Mouse (Mus musculus) spleen, adult 18-20 months (tissue): ENCODE data around the gene Cirbp.

Experiments
- DNase-seq, 2 experiments: peaks; one replicate each; pipeline ENCODE4 v3.0.0; 2022; ENCODE audit warnings: mixed read lengths in 2 of 2

Cirbp gene

GRCm38 (mm10) chr10:80138553-80139438 is 27.0 kb upstream of the Cirbp start, which contains the start of gene Atp5d:
TSS of gene Atp5d (plus strand) at chr10:80138632.
- DNase-seq: peak in 1 of 2 experiments; percentile 46

DNA sequence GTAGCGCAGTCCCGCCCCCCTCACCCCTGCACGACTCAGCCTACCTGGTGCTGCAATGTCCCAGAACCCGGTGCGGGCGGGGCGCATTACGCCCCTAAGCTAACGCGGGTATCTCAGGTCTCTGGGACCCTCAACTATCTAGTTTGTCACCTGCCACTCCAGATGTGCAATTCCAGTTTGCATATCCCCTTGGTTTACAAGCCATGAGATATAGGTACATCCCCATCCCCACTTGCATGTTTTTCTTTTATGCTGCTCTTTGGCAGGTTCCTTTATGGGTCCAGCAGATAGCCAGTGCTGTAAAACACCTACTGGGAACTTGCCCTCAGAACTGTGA is 26.4 kb upstream of the Cirbp start:
- DNase-seq: no peak

GRCm38 (mm10) chr10:80139975-80140665 is 25.7 kb upstream of the Cirbp start:
- DNase-seq: no peak

DNA sequence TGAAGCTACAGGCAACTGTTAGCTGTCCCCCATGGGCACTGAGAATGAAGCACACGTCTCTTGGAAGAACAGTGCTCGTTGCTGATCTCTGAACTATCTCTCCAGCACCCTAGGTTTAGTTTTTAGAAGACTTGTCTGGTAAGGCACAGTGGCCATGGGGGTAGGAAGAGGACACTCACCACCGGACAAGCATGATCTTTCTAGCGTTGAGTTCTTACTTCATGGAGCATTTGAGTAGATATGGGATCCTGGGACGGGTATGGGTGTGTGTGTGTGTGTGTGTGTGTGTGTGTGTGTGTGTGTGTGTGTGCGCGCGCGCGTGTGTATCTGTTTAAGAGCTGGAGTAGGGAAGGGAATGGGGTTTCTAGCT is 25.1 kb upstream of the Cirbp start, which contains the start of gene Cbarp:
TSS of gene Cbarp (minus strand) at position 170 of the 370 bp plus-strand sequence.
- no peak for DNase-seq

DNA sequence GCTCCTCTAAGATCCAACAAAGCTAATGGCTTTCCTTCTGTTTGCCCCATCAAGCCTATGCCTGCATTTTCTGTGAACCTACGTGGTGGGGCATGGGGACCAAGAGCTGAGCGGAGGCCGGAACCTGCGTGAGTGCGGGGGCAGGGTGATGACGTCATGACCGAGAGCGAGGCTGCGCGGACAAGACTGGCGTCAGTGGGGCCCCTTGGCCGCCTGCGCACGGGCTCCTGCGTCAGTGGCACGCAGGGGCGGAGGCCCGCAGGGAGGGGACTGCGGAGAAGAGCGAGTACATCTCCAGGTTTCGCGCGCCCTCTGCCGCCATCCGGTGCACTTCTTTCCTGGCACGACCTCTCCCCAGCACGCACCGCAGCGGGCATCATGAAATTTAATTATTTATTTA is 24.5 kb upstream of the Cirbp start:
- peak; percentile 93 to 97 for DNase-seq

DNA sequence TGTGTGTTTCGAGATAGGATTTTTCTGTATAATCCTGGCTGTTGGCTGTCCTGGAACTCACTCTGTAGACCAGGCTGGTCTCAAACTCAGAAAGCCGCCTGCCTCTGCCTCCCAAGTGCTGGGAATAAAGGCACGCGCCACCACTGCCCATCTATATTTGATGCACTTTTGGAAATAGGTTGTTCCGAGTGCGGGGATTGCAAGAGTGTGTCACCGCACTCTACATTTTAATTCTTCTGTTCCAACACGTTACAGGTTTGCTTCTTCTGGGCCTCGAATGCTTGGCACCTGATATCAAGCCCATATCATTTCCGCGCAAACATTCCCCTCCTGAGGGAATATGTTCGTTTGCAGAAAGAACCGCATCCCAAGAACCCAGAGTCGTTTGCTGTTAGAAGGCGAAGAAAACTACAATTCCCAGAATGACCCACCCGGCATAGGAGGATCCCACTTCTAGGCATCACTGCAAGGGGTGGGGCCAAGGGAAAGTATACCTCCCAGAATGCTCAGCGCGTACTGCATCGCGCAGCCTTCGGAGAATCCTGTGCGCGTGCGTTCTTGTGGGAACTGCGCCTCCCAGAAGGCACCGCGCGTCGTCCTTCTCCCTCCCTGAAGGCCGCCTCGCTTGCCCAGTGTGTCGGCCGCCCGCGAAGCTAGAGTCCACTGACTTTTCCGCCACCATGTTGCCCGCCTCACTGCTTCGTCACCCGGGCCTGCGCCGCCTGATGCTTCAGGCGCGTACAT is 23.8 kb upstream of the Cirbp start:
- peak; percentile 85 to 86 for DNase-seq

GRCm38 (mm10) chr10:80142530-80142925 is 23.3 kb upstream of the Cirbp start:
- no peak for DNase-seq

DNA sequence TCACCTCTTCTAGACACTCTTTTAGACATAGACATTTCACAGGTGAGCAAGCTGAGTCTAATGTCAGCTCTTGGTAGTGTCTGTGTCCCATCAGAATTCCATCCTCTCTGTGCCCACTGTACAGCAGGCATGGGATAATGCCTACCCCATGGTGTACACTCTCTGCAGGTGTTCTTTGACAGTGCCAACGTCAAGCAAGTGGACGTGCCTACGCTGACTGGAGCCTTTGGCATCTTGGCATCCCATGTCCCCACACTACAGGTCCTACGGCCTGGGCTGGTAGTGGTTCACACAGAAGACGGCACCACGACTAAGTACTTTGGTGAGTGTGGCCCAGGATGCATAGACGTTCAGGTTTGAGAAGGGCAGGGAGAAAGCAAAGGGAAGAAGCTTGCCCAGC is 22.1 kb upstream of the Cirbp start:
- DNase-seq: no peak

DNA sequence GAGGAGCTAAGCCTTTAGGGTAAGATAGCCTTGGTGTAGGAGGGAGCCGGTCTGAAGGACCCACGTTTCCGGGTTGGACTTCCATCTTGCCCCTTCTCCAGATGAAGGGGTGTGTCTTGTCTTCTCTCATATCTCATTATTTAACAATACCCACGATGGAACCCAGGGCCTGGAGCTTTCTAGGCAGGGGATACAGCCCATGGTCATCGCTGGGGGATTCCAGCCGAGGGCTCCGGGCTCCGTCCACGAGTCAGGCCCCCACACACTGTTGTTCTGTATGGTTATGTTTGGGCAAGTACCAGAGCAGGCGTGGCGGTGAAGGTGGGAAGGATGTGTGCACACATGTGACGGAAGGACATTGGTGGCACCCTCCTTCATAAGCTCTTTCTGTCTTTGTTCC is 21.6 kb upstream of the Cirbp start:
- no peak for DNase-seq

DNA sequence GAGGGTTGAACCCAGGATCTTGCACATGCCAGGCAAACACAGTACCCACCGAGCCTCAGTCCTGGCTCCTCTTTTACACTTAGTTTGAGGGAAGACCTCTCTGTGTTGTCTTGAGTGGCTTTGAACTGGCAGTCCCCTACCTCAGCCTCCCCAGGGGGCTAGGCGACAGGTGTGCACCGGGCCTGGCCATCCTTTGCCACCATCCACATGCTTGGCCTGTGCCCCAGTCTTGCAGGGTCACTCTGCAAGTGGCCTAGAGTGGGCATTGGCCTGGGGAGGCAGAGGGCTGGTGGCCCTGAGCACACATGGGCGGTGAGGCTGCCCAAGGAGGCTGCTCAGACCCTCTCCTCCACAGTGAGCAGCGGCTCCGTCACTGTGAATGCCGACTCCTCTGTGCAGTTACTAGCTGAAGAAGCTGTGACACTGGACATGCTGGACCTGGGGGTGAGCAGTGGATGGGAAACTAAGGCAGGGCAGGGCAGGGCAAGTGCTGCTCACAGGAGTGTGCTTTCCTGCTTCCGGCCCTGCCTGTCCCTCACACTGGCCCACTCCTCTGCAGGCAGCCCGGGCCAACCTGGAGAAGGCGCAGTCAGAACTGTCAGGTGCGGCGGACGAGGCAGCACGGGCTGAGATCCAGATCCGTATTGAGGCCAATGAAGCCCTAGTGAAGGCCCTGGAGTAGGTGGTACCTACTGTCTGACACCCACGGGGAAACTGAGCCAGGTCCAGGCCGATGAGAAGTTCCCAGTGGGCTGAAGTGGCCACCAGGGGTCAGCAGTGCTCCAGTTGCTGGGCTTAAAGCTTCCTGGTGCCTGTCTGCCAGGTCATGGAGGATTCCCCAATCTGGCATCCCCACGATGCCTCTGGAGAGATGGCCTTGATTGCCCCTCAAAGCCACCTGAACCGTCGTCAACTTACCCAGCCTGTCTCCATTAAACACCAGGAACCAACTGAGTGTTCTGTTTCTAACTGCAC is 20.6 kb upstream of the Cirbp start:
- DNase-seq: peak; percentile 68 to 84

- no peak for DNase-seq
Observed at GRCm38 (mm10) chr10:80145896-80146295, 19.9 kb upstream of the Cirbp start.

GRCm38 (mm10) chr10:80146568-80147011 is 19.2 kb upstream of the Cirbp start:
- no peak for DNase-seq

- no peak for DNase-seq
Observed at GRCm38 (mm10) chr10:80147146-80147718, 18.6 kb upstream of the Cirbp start.

GRCm38 (mm10) chr10:80147719-80148601 is 17.8 kb upstream of the Cirbp start, which contains the start of gene Midn:
TSS of gene Midn (plus strand) at chr10:80148272.
- peak; percentile 59 to 65 for DNase-seq

DNA sequence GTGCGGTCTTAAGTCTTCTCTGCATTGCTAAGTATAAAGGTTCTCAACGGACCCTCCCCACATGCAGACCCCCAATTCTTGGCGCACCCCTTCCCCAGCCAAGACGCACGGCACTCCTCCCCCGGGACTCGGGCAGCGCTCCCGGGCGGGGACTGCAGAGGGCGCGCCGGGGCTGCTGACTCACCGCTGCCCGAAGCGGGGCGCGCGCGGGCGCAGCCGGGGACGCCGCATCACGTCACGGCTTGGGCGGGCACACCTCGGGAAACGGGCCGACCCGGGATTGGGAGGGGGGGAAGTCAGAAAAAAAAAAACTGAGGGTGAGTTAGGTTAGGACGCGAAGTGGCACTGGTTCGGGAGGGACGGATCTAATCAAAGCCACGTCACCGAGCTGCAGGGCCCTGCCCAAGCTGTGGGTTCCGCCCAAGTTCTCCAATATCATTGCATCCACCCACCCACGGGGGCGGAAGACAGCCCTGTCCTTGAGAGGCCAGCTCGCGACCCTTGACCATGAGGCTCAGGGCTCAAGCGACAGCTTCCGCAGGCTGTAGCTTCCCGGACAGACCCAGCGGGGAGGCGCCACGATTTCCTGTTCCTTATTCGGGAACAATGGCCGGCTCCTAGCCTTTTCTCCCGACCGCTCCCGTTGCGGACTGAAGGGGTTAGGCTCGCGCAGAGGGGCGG is 17.0 kb upstream of the Cirbp start:
- peak; percentile 87 to 96 for DNase-seq

- peak; percentile 90 to 97 for DNase-seq
Observed at GRCm38 (mm10) chr10:80149291-80150225, 16.2 kb upstream of the Cirbp start.

DNA sequence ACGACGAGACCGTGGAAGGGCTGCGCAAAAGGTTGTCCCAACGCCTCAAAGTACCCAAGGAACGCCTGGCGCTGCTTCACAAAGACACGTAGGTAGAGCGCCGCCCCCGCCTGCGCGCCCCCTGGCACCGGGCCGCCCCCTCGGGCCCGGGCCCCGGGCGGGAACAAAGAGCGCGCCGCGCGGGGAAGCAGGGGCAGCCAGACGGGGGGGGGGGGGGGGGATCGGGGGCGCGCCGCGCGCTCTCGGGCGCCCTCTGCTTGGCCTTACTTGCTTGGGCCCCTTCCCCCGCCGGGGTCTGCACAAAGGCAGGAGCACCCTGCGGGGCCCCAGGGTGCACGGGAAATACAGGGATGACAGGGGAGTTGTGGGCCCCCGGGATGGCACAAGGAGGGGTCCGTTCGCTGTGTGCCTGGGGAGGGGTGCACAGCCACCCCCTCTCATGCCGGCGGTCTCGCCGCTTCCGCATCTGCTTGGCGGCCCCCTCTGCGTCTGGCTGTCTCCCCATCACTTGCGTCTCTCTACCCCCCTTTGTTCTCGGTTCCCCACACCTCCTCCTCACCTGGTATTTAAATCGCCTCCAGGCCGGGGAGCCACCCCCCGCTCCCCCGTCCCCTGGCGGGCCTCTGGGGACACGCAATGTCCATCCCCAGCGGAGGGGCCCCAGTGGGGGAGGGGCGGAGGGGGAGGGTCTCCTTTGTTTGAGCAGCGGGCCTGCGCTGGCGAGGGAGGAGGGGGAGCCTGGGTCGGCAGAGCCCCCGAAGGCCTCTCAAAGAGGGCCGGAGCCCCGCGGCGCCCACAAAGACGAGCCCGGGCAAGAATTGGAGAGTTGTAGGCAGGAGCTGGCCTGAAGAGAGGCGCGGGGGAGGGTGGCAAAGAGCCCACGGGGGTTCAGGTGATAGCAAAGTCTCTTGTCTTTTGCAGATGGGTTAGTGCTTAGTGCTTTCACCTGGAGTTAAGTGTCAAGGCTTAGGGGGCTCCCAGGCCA is 15.3 kb upstream of the Cirbp start:
- DNase-seq: peak; percentile 70 to 72
